Mouse (Mus musculus): Measurements from ENCODE around the gene Mum1.

GRCm38 (mm10) chr10:80279273-80279672 is 53.0 kb downstream of the Mum1 start:
- no peak for TF ChIP-seq CTCF (conservative IDR thresholded peaks at IDR 0.05; ENCODE audit: low read length)
- no peak for TF ChIP-seq POU5F1 (IDR thresholded peaks at IDR 0.05; ENCODE audit: borderline replicate concordance, low read length)
